Mouse (Mus musculus) adrenal gland, adult (tissue): ENCODE results near the gene Nckap5.

Source experiments
- DNase-seq, 2 experiments: peaks; one replicate each; pipeline ENCODE4 v3.0.0; 2022 to 2023; ENCODE audit warnings: low spot score in 1 of 2; ENCODE audit not compliant: inconsistent age in 2 of 2

Gene Nckap5

GRCm38 (mm10) chr1:126719733-126720348 is 110.8 kb downstream of the Nckap5 start:
- no peak for DNase-seq

GRCm38 (mm10) chr1:126706611-126707010 is 124.0 kb downstream of the Nckap5 start:
- DNase-seq: no peak

GRCm38 (mm10) chr1:126700978-126701320 is 129.7 kb downstream of the Nckap5 start:
- DNase-seq: no peak

GRCm38 (mm10) chr1:126700063-126700977 is 130.3 kb downstream of the Nckap5 start:
- no peak for DNase-seq

- no peak for DNase-seq
Observed at GRCm38 (mm10) chr1:126693585-126693984, 137.0 kb downstream of the Nckap5 start.

GRCm38 (mm10) chr1:126688593-126688992 is 142.0 kb downstream of the Nckap5 start:
- DNase-seq: no peak

GRCm38 (mm10) chr1:126686678-126687077 is 143.9 kb downstream of the Nckap5 start:
- DNase-seq: no peak

GRCm38 (mm10) chr1:126683621-126684445 is 146.8 kb downstream of the Nckap5 start:
- DNase-seq: peak; percentile 25 to 56

- DNase-seq: no peak
Observed at GRCm38 (mm10) chr1:126681773-126682172, 148.8 kb downstream of the Nckap5 start.

GRCm38 (mm10) chr1:126679348-126679747 is 151.3 kb downstream of the Nckap5 start:
- no peak for DNase-seq

- no peak for DNase-seq
Observed at GRCm38 (mm10) chr1:126677280-126677679, 153.3 kb downstream of the Nckap5 start.

GRCm38 (mm10) chr1:126676769-126677168 is 153.8 kb downstream of the Nckap5 start:
- no peak for DNase-seq

- no peak for DNase-seq
Observed at GRCm38 (mm10) chr1:126675142-126675541, 155.5 kb downstream of the Nckap5 start.

GRCm38 (mm10) chr1:126673238-126673637 is 157.4 kb downstream of the Nckap5 start:
- DNase-seq: no peak

GRCm38 (mm10) chr1:126670507-126670906 is 160.1 kb downstream of the Nckap5 start:
- no peak for DNase-seq

- no peak for DNase-seq
Observed at GRCm38 (mm10) chr1:126660098-126660999, 170.2 kb downstream of the Nckap5 start.

GRCm38 (mm10) chr1:126658731-126659130 is 171.9 kb downstream of the Nckap5 start:
- DNase-seq: peak in 1 of 2 experiments; percentile 43

- DNase-seq: no peak
Observed at GRCm38 (mm10) chr1:126656246-126656645, 174.4 kb downstream of the Nckap5 start.

- DNase-seq: no peak
Observed at GRCm38 (mm10) chr1:126652085-126652484, 178.5 kb downstream of the Nckap5 start.

- no peak for DNase-seq
Observed at GRCm38 (mm10) chr1:126650806-126651205, 179.8 kb downstream of the Nckap5 start.
